Mouse (Mus musculus) midbrain, embryonic 11.5 days (tissue): ENCODE measurements around the gene Dmrt1. TPM values are rescaled to one million over a fixed set of nuclear protein-coding genes. Genes with fewer than 3 reads are reported as not detected.

ENCODE experiments used
- ATAC-seq: fragments of 200-750 bp; cut with Nextera tagmentation; 2 replicates; pipeline ENCODE4 v1.8.0; 2017; ENCODE audit warnings: moderate TSS enrichment, moderate library complexity; ENCODE audit not compliant: low FRiP score
- DNase-seq: peaks from one replicate; pipeline ENCODE4 v3.0.0; 2015; ENCODE audit warnings: low spot score; ENCODE audit errors: missing footprints
- H3K27ac ChIP-seq: fragments of 300-500 bp; sonication (generic); 2 replicates; pipeline ENCODE4 v1.5.1; 2014; ENCODE audit warnings: low read depth, low read length
- H3K27me3 ChIP-seq: fragments of 300-500 bp; sonication (generic); 2 replicates; pipeline ENCODE4 v1.6.1; 2014; ENCODE audit warnings: mild to moderate bottlenecking, low read length, moderate library complexity, mixed read lengths; ENCODE audit not compliant: control insufficient read depth, insufficient read depth
- H3K36me3 ChIP-seq: fragments of 300-500 bp; sonication (generic); 2 replicates; pipeline ENCODE4 v1.6.1; 2014; ENCODE audit warnings: mild to moderate bottlenecking, low read length, moderate library complexity, mixed read lengths; ENCODE audit not compliant: control insufficient read depth, insufficient read depth
- H3K4me1 ChIP-seq: fragments of 300-500 bp; sonication (generic); 2 replicates; pipeline ENCODE4 v1.6.1; 2014; ENCODE audit warnings: low read length; ENCODE audit not compliant: control insufficient read depth, insufficient read depth
- H3K4me2 ChIP-seq: fragments of 300-500 bp; sonication (generic); 2 replicates; pipeline ENCODE4 v1.6.1; 2014; ENCODE audit warnings: mild to moderate bottlenecking, moderate library complexity
- H3K4me3 ChIP-seq: fragments of 300-500 bp; sonication (generic); 2 replicates; pipeline ENCODE4 v1.5.1; 2014; ENCODE audit warnings: low read depth, low read length
- H3K9ac ChIP-seq: fragments of 300-500 bp; sonication (generic); 2 replicates; pipeline ENCODE4 v1.6.1; 2014; ENCODE audit warnings: low read length
- H3K9me3 ChIP-seq: fragments of 300-500 bp; sonication (generic); 2 replicates; pipeline ENCODE4 v1.6.1; 2016; ENCODE audit warnings: low read length; ENCODE audit not compliant: control insufficient read depth
- WGBS: fragments of 180-500 bp; shearing (Covaris S2); extraction: QIAGEN DNeasy Blood & Tissue Kit; methylation state at CpG from one replicate; pipeline ENCODE4 v1.1.7; 2014; 5-methylcytosine and 5-hydroxymethylcytosine counted together
- polyA plus RNA-seq: library from polyadenylated mRNA; unstranded; fragments of >200 nt; fragmentation: Nextera tagmentation; extraction: Ambion mirVana; gene quantifications from 2 replicates; pipeline ENCODE4 v1.2.1, GENCODE M21; 2014

Dmrt1 gene
- polyA plus RNA-seq, 1 experiment from 2014 or later: not detected

- DNase-seq: no peak
- H3K9ac ChIP-seq: no peak overlapping the region
- no peaks in the 10 kb centered on the region for H3K4me1 ChIP-seq
- H3K27ac ChIP-seq: no peak overlapping the region
- no peaks in the 10 kb centered on the region for H3K27me3 ChIP-seq
- ATAC-seq: no peak
- no peak overlapping the region for H3K4me3 ChIP-seq
- H3K4me2 ChIP-seq: no peak overlapping the region
- WGBS: 79% methylated on average over 9 of the region's 9 CpGs
- no peaks in the 10 kb centered on the region for H3K36me3 ChIP-seq
- no peaks in the 10 kb centered on the region for H3K9me3 ChIP-seq
Measured at GRCm38 (mm10) chr19:25547086-25547643, 41.7 kb downstream of the Dmrt1 start.

GRCm38 (mm10) chr19:25550346-25550745, 44.9 kb downstream of the Dmrt1 start:
- H3K27ac ChIP-seq: no peak overlapping the region
- no peak overlapping the region for H3K4me3 ChIP-seq
- no peaks in the 10 kb centered on the region for H3K27me3 ChIP-seq
- H3K9me3 ChIP-seq: no peaks in the 10 kb centered on the region
- no peaks in the 10 kb centered on the region for H3K4me1 ChIP-seq
- H3K4me2 ChIP-seq: no peak overlapping the region
- no peak for ATAC-seq
- no peak overlapping the region for H3K9ac ChIP-seq
- no peaks in the 10 kb centered on the region for H3K36me3 ChIP-seq
- DNase-seq: no peak
- 75% methylated on average over 5 of the region's 5 CpGs for WGBS

- no peak overlapping the region for H3K27ac ChIP-seq
- H3K9ac ChIP-seq: no peak overlapping the region
- 85% methylated on average over 5 of the region's 5 CpGs for WGBS
- H3K36me3 ChIP-seq: no peaks in the 10 kb centered on the region
- no peak overlapping the region for H3K4me3 ChIP-seq
- no peak for DNase-seq
- no peak overlapping the region for H3K4me2 ChIP-seq
- H3K9me3 ChIP-seq: no peaks in the 10 kb centered on the region
- H3K27me3 ChIP-seq: no peaks in the 10 kb centered on the region
- ATAC-seq: no peak
- no peaks in the 10 kb centered on the region for H3K4me1 ChIP-seq
Measured at GRCm38 (mm10) chr19:25551053-25551452, 45.6 kb downstream of the Dmrt1 start.

- ATAC-seq: no peak
- DNase-seq: no peak
- Histone ChIP-seq H3K9me3 (peaks cover 4% of the 10 kb centered on the region; the same call in 1 of the 2 replicates), H3K4me3 (no peak overlapping the region), H3K4me2 (no peak overlapping the region), H3K9ac (no peak overlapping the region), H3K36me3 (no peaks in the 10 kb centered on the region), H3K27me3 (no peaks in the 10 kb centered on the region), H3K27ac (no peak overlapping the region), H3K4me1 (no peaks in the 10 kb centered on the region)
- WGBS: 81% methylated on average over 12 of the region's 12 CpGs
Measured at GRCm38 (mm10) chr19:25564430-25564829, 59.0 kb downstream of the Dmrt1 start.

GRCm38 (mm10) chr19:25569778-25570177, 64.4 kb downstream of the Dmrt1 start:
- 84% methylated on average over 7 of the region's 7 CpGs for WGBS
- Histone ChIP-seq H3K4me3 (no peak overlapping the region), H3K4me1 (no peaks in the 10 kb centered on the region), H3K27me3 (no peaks in the 10 kb centered on the region), H3K27ac (no peak overlapping the region), H3K9me3 (no peaks in the 10 kb centered on the region), H3K4me2 (no peak overlapping the region), H3K36me3 (no peaks in the 10 kb centered on the region), H3K9ac (no peak overlapping the region)
- no peak for DNase-seq
- ATAC-seq: no peak

- Histone ChIP-seq H3K4me1 (peaks cover 7% of the 10 kb centered on the region), H3K9ac (no peak overlapping the region), H3K27me3 (no peaks in the 10 kb centered on the region), H3K9me3 (no peaks in the 10 kb centered on the region), H3K27ac (no peak overlapping the region), H3K4me2 (no peak overlapping the region), H3K36me3 (no peaks in the 10 kb centered on the region), H3K4me3 (no peak overlapping the region)
- DNase-seq (no peak), ATAC-seq (no peak)
- 60% methylated on average over 10 of the region's 10 CpGs for WGBS
Measured at GRCm38 (mm10) chr19:25574431-25574830, 69.0 kb downstream of the Dmrt1 start.

- H3K4me1 ChIP-seq: peaks cover 7% of the 10 kb centered on the region
- peak overlapping the region; percentile 7; the same call in 1 of the 2 replicates for H3K4me2 ChIP-seq
- no peaks in the 10 kb centered on the region for H3K9me3 ChIP-seq
- 15% methylated on average over 17 of the region's 17 CpGs for WGBS
- DNase-seq: peak; percentile 90
- H3K4me3 ChIP-seq: no peak overlapping the region
- H3K27ac ChIP-seq: no peak overlapping the region
- H3K36me3 ChIP-seq: no peaks in the 10 kb centered on the region
- H3K27me3 ChIP-seq: no peaks in the 10 kb centered on the region
- H3K9ac ChIP-seq: no peak overlapping the region
- 0 out of 2 replicates have a peak, but pooled peaks have one; percentile 50 for ATAC-seq
Measured at GRCm38 (mm10) chr19:25574981-25575814, 69.8 kb downstream of the Dmrt1 start.

GRCm38 (mm10) chr19:25578358-25578757, 72.9 kb downstream of the Dmrt1 start:
- ATAC-seq (no peak), DNase-seq (no peak)
- H3K27me3 ChIP-seq: no peaks in the 10 kb centered on the region
- H3K4me2 ChIP-seq: no peak overlapping the region
- no peaks in the 10 kb centered on the region for H3K9me3 ChIP-seq
- no peak overlapping the region for H3K27ac ChIP-seq
- no peak overlapping the region for H3K9ac ChIP-seq
- peaks cover 7% of the 10 kb centered on the region for H3K4me1 ChIP-seq
- WGBS: 100% methylated on average over 2 of the region's 2 CpGs
- H3K36me3 ChIP-seq: no peaks in the 10 kb centered on the region
- no peak overlapping the region for H3K4me3 ChIP-seq

GRCm38 (mm10) chr19:25579440-25579839, 74.0 kb downstream of the Dmrt1 start:
- no peak for ATAC-seq
- no peak for DNase-seq
- no peak overlapping the region for H3K27ac ChIP-seq
- no peaks in the 10 kb centered on the region for H3K36me3 ChIP-seq
- no peak overlapping the region for H3K4me3 ChIP-seq
- H3K9ac ChIP-seq: no peak overlapping the region
- no peaks in the 10 kb centered on the region for H3K27me3 ChIP-seq
- 91% methylated on average over 2 of the region's 2 CpGs for WGBS
- H3K4me1 ChIP-seq: peaks cover 7% of the 10 kb centered on the region
- no peak overlapping the region for H3K4me2 ChIP-seq
- no peaks in the 10 kb centered on the region for H3K9me3 ChIP-seq
